Mouse (Mus musculus): ENCODE measurements around the gene Gpr146. TPM values are rescaled to one million over a fixed set of nuclear protein-coding genes. Genes with fewer than 3 reads are reported as not detected.

Gpr146 gene
- total and polyA plus RNA-seq, 2 experiments from 2014 or later = 3.0 to 4.1 TPM

GRCm38 (mm10) chr5:139417480-139417879, 40.0 kb downstream of the Gpr146 start:
- DNase-seq (ENCODE audit: low spot score) (no peak), ATAC-seq (ENCODE audit: low FRiP score) (no peak)
- Histone ChIP-seq H3K4me1 (ENCODE audit: insufficient read depth, low read length) (no peaks in the 10 kb centered on the region), H3K36me3 (ENCODE audit: insufficient read depth, low read length) (0 out of 2 replicates have a peak, but pooled peaks cover 3% of the 10 kb centered on the region), H3K4me2 (ENCODE audit: low read depth, low read length, poor library complexity, severe bottlenecking) (no peak overlapping the region), H3K4me3 (ENCODE audit: low read depth, low read length) (no peak overlapping the region), H3K27ac (ENCODE audit: low read depth, low read length) (no peak overlapping the region), H3K9me3 (ENCODE audit: low read length) (no peaks in the 10 kb centered on the region), H3K27me3 (ENCODE audit: insufficient read depth, low read length) (no peaks in the 10 kb centered on the region), H3K9ac (replicated peaks; ENCODE audit: low read length, poor library complexity, severe bottlenecking) (no peak overlapping the region)
- 86% methylated on average over 3 of the region's 3 CpGs for WGBS
- peak; percentile 19; the same call in 1 of the 2 replicates for TF ChIP-seq CTCF (IDR thresholded peaks at IDR 0.05)

- no peak for ATAC-seq (ENCODE audit: low FRiP score)
- Histone ChIP-seq H3K4me2 (ENCODE audit: low read depth, low read length, poor library complexity, severe bottlenecking) (no peak overlapping the region), H3K4me3 (ENCODE audit: low read depth, low read length) (no peak overlapping the region), H3K27me3 (ENCODE audit: insufficient read depth, low read length) (no peaks in the 10 kb centered on the region), H3K9ac (replicated peaks; ENCODE audit: low read length, poor library complexity, severe bottlenecking) (no peak overlapping the region), H3K9me3 (ENCODE audit: low read length) (no peaks in the 10 kb centered on the region), H3K4me1 (ENCODE audit: insufficient read depth, low read length) (no peaks in the 10 kb centered on the region; the same call in 1 of the 2 replicates), H3K27ac (ENCODE audit: low read depth, low read length) (no peak overlapping the region; the same call in 1 of the 2 replicates), H3K36me3 (ENCODE audit: insufficient read depth, low read length) (0 out of 2 replicates have a peak, but pooled peaks cover 3% of the 10 kb centered on the region)
- 36% methylated on average over 2 of the region's 2 CpGs for WGBS
- no peak for DNase-seq (ENCODE audit: low spot score)
- TF ChIP-seq CTCF (IDR thresholded peaks at IDR 0.05) = no peak
Measured at GRCm38 (mm10) chr5:139418110-139418509, 40.6 kb downstream of the Gpr146 start.

GRCm38 (mm10) chr5:139418633-139419032, 41.1 kb downstream of the Gpr146 start:
- ATAC-seq (ENCODE audit: low FRiP score) (0 out of 2 replicates have a peak, but pooled peaks have one; percentile 31), DNase-seq (ENCODE audit: low spot score) (peak; percentile 85)
- Histone ChIP-seq H3K27ac (ENCODE audit: low read depth, low read length) (peak overlapping the region; percentile 27), H3K4me2 (ENCODE audit: low read depth, low read length, poor library complexity, severe bottlenecking) (no peak overlapping the region), H3K9ac (replicated peaks; ENCODE audit: low read length, poor library complexity, severe bottlenecking) (no peak overlapping the region), H3K36me3 (ENCODE audit: insufficient read depth, low read length) (0 out of 2 replicates have a peak, but pooled peaks cover 3% of the 10 kb centered on the region), H3K4me3 (ENCODE audit: low read depth, low read length) (no peak overlapping the region), H3K27me3 (ENCODE audit: insufficient read depth, low read length) (no peaks in the 10 kb centered on the region), H3K4me1 (ENCODE audit: insufficient read depth, low read length) (no peaks in the 10 kb centered on the region; the same call in 1 of the 2 replicates), H3K9me3 (ENCODE audit: low read length) (no peaks in the 10 kb centered on the region)
- 18% methylated on average over 3 of the region's 3 CpGs for WGBS
- TF ChIP-seq CTCF (IDR thresholded peaks at IDR 0.05) = no peak

- ATAC-seq (ENCODE audit: low FRiP score) (no peak), DNase-seq (ENCODE audit: low spot score) (peak; percentile 87)
- 48% methylated on average over 21 of the region's 21 CpGs for whole genome bisulfite sequencing
- peak within 1 kb of the TSS; percentile 22; the same call in 1 of the 2 replicates for H3K4me3 ChIP-seq (ENCODE audit: low read depth, low read length)
- peak within 1 kb of the TSS; percentile 25; the same call in 1 of the 2 replicates for H3K4me2 ChIP-seq (ENCODE audit: low read depth, low read length, poor library complexity, severe bottlenecking)
- H3K27me3 ChIP-seq (ENCODE audit: insufficient read depth, low read length) = no peaks in the 10 kb centered on the region
- no peak within 1 kb of the TSS for H3K27ac ChIP-seq (ENCODE audit: low read depth, low read length)
- no peak within 1 kb of the TSS; the same call in 1 of the 2 replicates for H3K9ac ChIP-seq (replicated peaks; ENCODE audit: low read length, poor library complexity, severe bottlenecking)
- H3K4me1 ChIP-seq (ENCODE audit: insufficient read depth, low read length) = no peaks in the 10 kb centered on the region; the same call in 1 of the 2 replicates
- H3K9me3 ChIP-seq (ENCODE audit: low read length) = no peaks in the 10 kb centered on the region
- no peaks in the 10 kb centered on the region for H3K36me3 ChIP-seq (ENCODE audit: insufficient read depth, low read length)
- TF ChIP-seq CTCF (IDR thresholded peaks at IDR 0.05) = 0 out of 2 replicates have a peak, but pooled peaks have one; percentile 4
Measured at GRCm38 (mm10) chr5:139423026-139423865, 45.7 kb downstream of the Gpr146 start, which contains the start of gene Gper1. Gper1 (plus strand) TSS chr5:139423151.

GRCm38 (mm10) chr5:139425198-139425597, 47.7 kb downstream of the Gpr146 start:
- no peak for TF ChIP-seq CTCF (IDR thresholded peaks at IDR 0.05)
- no peaks in the 10 kb centered on the region for H3K36me3 ChIP-seq (ENCODE audit: insufficient read depth, low read length)
- 88% methylated on average over 9 of the region's 9 CpGs for WGBS
- no peak overlapping the region for H3K4me3 ChIP-seq (ENCODE audit: low read depth, low read length)
- H3K4me2 ChIP-seq (ENCODE audit: low read depth, low read length, poor library complexity, severe bottlenecking) = no peak overlapping the region
- H3K27ac ChIP-seq (ENCODE audit: low read depth, low read length) = no peak overlapping the region
- DNase-seq (ENCODE audit: low spot score) (no peak), ATAC-seq (ENCODE audit: low FRiP score) (no peak)
- no peak overlapping the region for H3K9ac ChIP-seq (replicated peaks; ENCODE audit: low read length, poor library complexity, severe bottlenecking)
- no peaks in the 10 kb centered on the region for H3K27me3 ChIP-seq (ENCODE audit: insufficient read depth, low read length)
- peaks cover 4% of the 10 kb centered on the region; the same call in 1 of the 2 replicates for H3K4me1 ChIP-seq (ENCODE audit: insufficient read depth, low read length)
- H3K9me3 ChIP-seq (ENCODE audit: low read length) = no peaks in the 10 kb centered on the region

GRCm38 (mm10) chr5:139427001-139427400, 49.5 kb downstream of the Gpr146 start:
- peaks cover 4% of the 10 kb centered on the region; the same call in 1 of the 2 replicates for H3K4me1 ChIP-seq (ENCODE audit: insufficient read depth, low read length)
- ATAC-seq (ENCODE audit: low FRiP score) = no peak
- H3K4me2 ChIP-seq (ENCODE audit: low read depth, low read length, poor library complexity, severe bottlenecking) = no peak overlapping the region
- H3K9me3 ChIP-seq (ENCODE audit: low read length) = no peaks in the 10 kb centered on the region
- TF ChIP-seq CTCF (IDR thresholded peaks at IDR 0.05) = no peak
- H3K36me3 ChIP-seq (ENCODE audit: insufficient read depth, low read length) = no peaks in the 10 kb centered on the region
- WGBS = 89% methylated on average over 9 of the region's 9 CpGs
- H3K9ac ChIP-seq (replicated peaks; ENCODE audit: low read length, poor library complexity, severe bottlenecking) = no peak overlapping the region
- no peak overlapping the region for H3K4me3 ChIP-seq (ENCODE audit: low read depth, low read length)
- no peak overlapping the region for H3K27ac ChIP-seq (ENCODE audit: low read depth, low read length)
- no peak for DNase-seq (ENCODE audit: low spot score)
- H3K27me3 ChIP-seq (ENCODE audit: insufficient read depth, low read length) = no peaks in the 10 kb centered on the region
